Mouse (Mus musculus) frontal cortex, adult (tissue): ENCODE measurements at regions not wholly inside any gene's neighbourhood (a gene's known extent, or its start where the extent isn't known, plus 50 kb on each side); places are given as distances from the start of the nearest gene placed in this dataset.

Experiments used
- ATAC-seq: cut with Nextera tagmentation; 2 replicates; pipeline ENCODE4 v1.9.2; 2017; ENCODE audit warnings: mild to moderate bottlenecking, moderate library complexity, mixed read lengths; ENCODE audit not compliant: low TSS enrichment

- peak; percentile 78 for ATAC-seq
Measured at GRCm38 (mm10) chrX:61652377-61652776, 56.9 kb upstream of the Ldoc1 start.

- peak; percentile 92 for ATAC-seq
Measured at GRCm38 (mm10) chrX:61653077-61653476, 56.2 kb upstream of the Ldoc1 start.
